Mouse (Mus musculus) forebrain, embryonic 12.5 days (tissue): Measurements from ENCODE around the gene Yars. TPM values are rescaled to one million over a fixed set of nuclear protein-coding genes. Genes with fewer than 3 reads are reported as not detected.
"Not testable (repeated sequence)": the region's sequence is repeated elsewhere in the genome, so short reads cannot be mapped to it uniquely, and the experiment has no call there.

Experiments used
- ATAC-seq: fragments of 200-750 bp; cut with Nextera tagmentation; 2 replicates; pipeline ENCODE4 v1.8.0; 2017; ENCODE audit warnings: moderate TSS enrichment; ENCODE audit not compliant: low FRiP score
- H3K27ac ChIP-seq: fragments of 300-500 bp; sonication (generic); 2 replicates; pipeline ENCODE4 v1.5.1; 2016; ENCODE audit warnings: mild to moderate bottlenecking
- H3K27me3 ChIP-seq: fragments of 300-500 bp; sonication (generic); 2 replicates; pipeline ENCODE4 v1.6.1; 2016; ENCODE audit warnings: mild to moderate bottlenecking
- H3K36me3 ChIP-seq: fragments of 300-500 bp; sonication (generic); replicated peaks from 2 replicates; pipeline ENCODE4 v1.6.1; 2016; ENCODE audit warnings: mild to moderate bottlenecking
- H3K4me1 ChIP-seq: fragments of 300-500 bp; sonication (generic); 2 replicates; pipeline ENCODE4 v1.6.1; 2016
- H3K4me2 ChIP-seq: fragments of 300-500 bp; sonication (generic); 2 replicates; pipeline ENCODE4 v1.6.1; 2016; ENCODE audit warnings: mild to moderate bottlenecking, moderate library complexity
- H3K4me3 ChIP-seq: fragments of 300-500 bp; sonication (generic); replicated peaks from 2 replicates; pipeline ENCODE4 v1.5.1; 2016; ENCODE audit warnings: mild to moderate bottlenecking
- H3K9ac ChIP-seq: fragments of 300-500 bp; sonication (generic); 2 replicates; pipeline ENCODE4 v1.6.1; 2016; ENCODE audit warnings: mild to moderate bottlenecking
- H3K9me3 ChIP-seq: fragments of 300-500 bp; sonication (generic); 2 replicates; pipeline ENCODE4 v1.6.1; 2016
- WGBS: fragments of 180-500 bp; shearing (Covaris S2); methylation state at CpG from one replicate; pipeline ENCODE4 v1.1.7; 2016; 5-methylcytosine and 5-hydroxymethylcytosine counted together
- polyA plus RNA-seq: library from polyadenylated mRNA; unstranded; fragments of >200 nt; fragmentation: Nextera tagmentation; extraction: Ambion mirVana; gene quantifications from 2 replicates; pipeline ENCODE4 v1.2.1, GENCODE M21; 2016

Gene Yars
- polyA plus RNA-seq, 1 experiment from 2014 or later: 103 TPM

GRCm38 (mm10) chr4:129197514-129197913, 8.0 kb downstream of the Yars start:
- Histone ChIP-seq H3K4me1 (no peaks in the 10 kb centered on the region), H3K4me3 (no peak overlapping the region), H3K36me3 (peaks cover 64% of the 10 kb centered on the region), H3K9me3 (no peaks in the 10 kb centered on the region), H3K27ac (no peak overlapping the region), H3K9ac (no peak overlapping the region), H3K4me2 (no peak overlapping the region), H3K27me3 (no peaks in the 10 kb centered on the region)
- 96% methylated on average over 6 of the region's 6 CpGs for WGBS
- ATAC-seq: no peak

- no peaks in the 10 kb centered on the region for H3K27me3 ChIP-seq
- 96% methylated on average over 10 of the region's 10 CpGs for WGBS
- H3K4me2 ChIP-seq: no peak overlapping the region
- H3K27ac ChIP-seq: no peak overlapping the region
- no peaks in the 10 kb centered on the region for H3K4me1 ChIP-seq
- H3K9ac ChIP-seq: no peak overlapping the region
- no peak overlapping the region for H3K4me3 ChIP-seq
- H3K9me3 ChIP-seq: no peaks in the 10 kb centered on the region
- no peak for ATAC-seq
- peaks cover 91% of the 10 kb centered on the region for H3K36me3 ChIP-seq
Observed at GRCm38 (mm10) chr4:129204655-129205054, 15.1 kb downstream of the Yars start.

DNA sequence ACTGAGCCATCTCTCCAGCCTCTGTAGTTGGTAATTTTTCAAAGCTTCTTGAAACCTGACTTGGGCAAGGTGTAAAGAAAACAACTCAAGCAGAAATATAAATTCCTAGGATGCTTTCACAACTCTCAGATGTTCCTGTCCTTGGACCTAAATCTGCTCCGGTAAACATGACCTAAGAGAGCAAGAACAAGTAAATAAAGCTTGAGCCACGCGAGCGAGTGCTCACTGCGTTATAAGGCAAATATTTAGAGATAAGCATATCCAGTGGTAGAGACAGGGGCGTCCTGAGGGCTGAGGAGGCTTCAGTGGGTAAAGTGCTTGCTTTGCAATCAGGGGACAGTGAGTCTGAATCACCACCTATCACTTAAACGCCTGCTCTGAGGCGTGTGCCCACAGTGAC, 17.2 kb downstream of the Yars start:
- no peak overlapping the region for H3K9ac ChIP-seq
- no peaks in the 10 kb centered on the region for H3K27me3 ChIP-seq
- no peak for ATAC-seq
- no peaks in the 10 kb centered on the region for H3K4me1 ChIP-seq
- H3K4me2 ChIP-seq: no peak overlapping the region
- WGBS: 96% methylated on average over 8 of the region's 8 CpGs
- H3K27ac ChIP-seq: no peak overlapping the region
- H3K9me3 ChIP-seq: no peaks in the 10 kb centered on the region
- no peak overlapping the region for H3K4me3 ChIP-seq
- H3K36me3 ChIP-seq: peaks cover 91% of the 10 kb centered on the region

- Histone ChIP-seq H3K9ac (no peak overlapping the region), H3K27me3 (no peaks in the 10 kb centered on the region), H3K4me3 (no peak overlapping the region), H3K4me2 (no peak overlapping the region), H3K9me3 (no peaks in the 10 kb centered on the region), H3K27ac (no peak overlapping the region), H3K4me1 (no peaks in the 10 kb centered on the region), H3K36me3 (peaks cover 93% of the 10 kb centered on the region)
- no peak for ATAC-seq
- 71% methylated on average over 7 of the region's 7 CpGs for WGBS
Observed at GRCm38 (mm10) chr4:129209504-129209903, 19.9 kb downstream of the Yars start.

DNA sequence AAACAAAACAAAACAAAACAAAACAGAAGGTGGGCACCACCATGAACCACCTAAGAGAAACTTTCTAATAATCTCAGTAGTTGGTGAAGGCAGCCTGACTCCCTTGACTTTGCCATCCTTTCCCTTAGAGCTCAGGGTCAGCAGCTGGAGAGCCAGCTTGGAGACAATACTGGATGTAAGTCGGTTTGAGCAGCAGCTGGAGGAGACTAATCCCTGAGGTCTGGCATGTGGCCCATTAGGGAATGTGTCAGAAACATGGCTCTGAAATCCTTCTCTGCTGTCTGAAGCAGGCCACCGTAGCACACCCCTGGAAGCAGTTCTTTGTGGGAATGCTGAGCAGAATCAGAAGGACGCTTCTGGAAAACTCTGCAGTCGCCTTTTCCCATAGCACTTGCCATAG, 21.9 kb downstream of the Yars start:
- no peak overlapping the region for H3K4me3 ChIP-seq
- no peaks in the 10 kb centered on the region for H3K9me3 ChIP-seq
- 87% methylated on average over 4 of the region's 4 CpGs for WGBS
- no peak for ATAC-seq
- H3K36me3 ChIP-seq: peaks cover 93% of the 10 kb centered on the region
- H3K27ac ChIP-seq: no peak overlapping the region
- no peak overlapping the region for H3K4me2 ChIP-seq
- no peaks in the 10 kb centered on the region for H3K27me3 ChIP-seq
- no peak overlapping the region for H3K9ac ChIP-seq
- no peaks in the 10 kb centered on the region for H3K4me1 ChIP-seq

DNA sequence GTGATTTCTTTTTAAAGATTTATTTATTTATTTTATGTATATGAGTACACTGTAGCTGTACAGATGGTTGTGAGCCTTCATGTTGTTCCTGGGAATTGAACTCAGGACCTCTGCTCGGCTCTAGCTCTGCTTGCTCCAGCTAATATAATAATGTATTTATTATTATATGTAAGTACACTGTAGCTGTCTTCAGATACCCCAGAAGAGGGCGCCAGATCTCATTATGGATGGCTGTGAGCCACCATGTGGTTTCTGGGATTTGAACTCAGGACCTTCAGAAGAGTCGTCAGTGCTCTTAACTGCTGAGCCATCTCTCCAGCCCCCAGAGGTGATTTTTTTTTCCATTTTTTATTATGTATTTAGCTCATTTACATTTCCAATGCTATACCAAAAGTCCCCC, 22.9 kb downstream of the Yars start:
- not testable (repeated sequence) for H3K9ac ChIP-seq, H3K4me2 ChIP-seq, H3K4me3 ChIP-seq, H3K4me1 ChIP-seq, H3K9me3 ChIP-seq, H3K27me3 ChIP-seq, H3K27ac ChIP-seq, ATAC-seq
- peaks cover 93% of the 10 kb centered on the region for H3K36me3 ChIP-seq
- WGBS: 73% methylated on average over 3 of the region's 3 CpGs

GRCm38 (mm10) chr4:129218569-129219175, 29.1 kb downstream of the Yars start:
- 83% methylated on average over 7 of the region's 7 CpGs for WGBS
- peaks cover 10% of the 10 kb centered on the region for H3K4me1 ChIP-seq
- no peak overlapping the region for H3K4me2 ChIP-seq
- no peak for ATAC-seq
- no peak overlapping the region for H3K27ac ChIP-seq
- H3K36me3 ChIP-seq: peaks cover 84% of the 10 kb centered on the region
- no peaks in the 10 kb centered on the region for H3K9me3 ChIP-seq
- no peak overlapping the region for H3K4me3 ChIP-seq
- peaks cover 10% of the 10 kb centered on the region for H3K27me3 ChIP-seq
- H3K9ac ChIP-seq: no peak overlapping the region

DNA sequence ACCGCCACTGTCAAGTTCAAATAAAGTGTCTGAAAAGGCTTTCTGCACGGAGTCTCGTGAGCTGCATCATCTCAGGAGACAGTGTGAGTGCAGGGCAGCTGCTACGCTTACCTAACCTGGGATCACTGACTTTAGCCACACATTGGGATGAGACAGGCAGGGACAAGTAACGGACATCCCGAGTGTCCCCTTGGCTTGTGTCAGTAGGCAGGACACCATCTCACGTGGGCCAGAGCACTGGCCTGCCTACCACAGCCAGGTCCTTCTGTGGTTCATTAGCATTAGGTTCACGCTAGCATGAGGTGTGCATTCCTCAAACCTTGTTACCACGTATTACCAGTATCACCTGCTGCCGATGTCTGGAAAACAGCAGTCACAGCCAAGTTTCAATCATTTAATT, 29.6 kb downstream of the Yars start:
- H3K9me3 ChIP-seq: no peaks in the 10 kb centered on the region
- peaks cover 15% of the 10 kb centered on the region for H3K4me1 ChIP-seq
- no peak for ATAC-seq
- H3K27me3 ChIP-seq: peaks cover 15% of the 10 kb centered on the region
- no peak overlapping the region for H3K27ac ChIP-seq
- no peak overlapping the region for H3K4me2 ChIP-seq
- no peak overlapping the region for H3K9ac ChIP-seq
- WGBS: 87% methylated on average over 10 of the region's 10 CpGs
- peaks cover 81% of the 10 kb centered on the region for H3K36me3 ChIP-seq
- H3K4me3 ChIP-seq: no peak overlapping the region

GRCm38 (mm10) chr4:129220376-129221089, 31.0 kb downstream of the Yars start:
- Histone ChIP-seq H3K4me2 (no peak overlapping the region), H3K27me3 (peaks cover 27% of the 10 kb centered on the region), H3K36me3 (peaks cover 68% of the 10 kb centered on the region), H3K9ac (0 out of 2 replicates have a peak overlapping the region, but pooled peaks have one; percentile 12), H3K9me3 (no peaks in the 10 kb centered on the region), H3K27ac (no peak overlapping the region), H3K4me3 (no peak overlapping the region), H3K4me1 (peaks cover 16% of the 10 kb centered on the region)
- no peak for ATAC-seq
- WGBS: 88% methylated on average over 7 of the region's 7 CpGs

GRCm38 (mm10) chr4:129221097-129222010, 31.8 kb downstream of the Yars start:
- Histone ChIP-seq H3K4me1 (peaks cover 24% of the 10 kb centered on the region), H3K27ac (no peak overlapping the region), H3K9me3 (no peaks in the 10 kb centered on the region), H3K4me3 (no peak overlapping the region), H3K36me3 (peaks cover 61% of the 10 kb centered on the region), H3K27me3 (peaks cover 35% of the 10 kb centered on the region), H3K4me2 (no peak overlapping the region), H3K9ac (no peak overlapping the region)
- no peak for ATAC-seq
- 84% methylated on average over 23 of the region's 23 CpGs for WGBS

DNA sequence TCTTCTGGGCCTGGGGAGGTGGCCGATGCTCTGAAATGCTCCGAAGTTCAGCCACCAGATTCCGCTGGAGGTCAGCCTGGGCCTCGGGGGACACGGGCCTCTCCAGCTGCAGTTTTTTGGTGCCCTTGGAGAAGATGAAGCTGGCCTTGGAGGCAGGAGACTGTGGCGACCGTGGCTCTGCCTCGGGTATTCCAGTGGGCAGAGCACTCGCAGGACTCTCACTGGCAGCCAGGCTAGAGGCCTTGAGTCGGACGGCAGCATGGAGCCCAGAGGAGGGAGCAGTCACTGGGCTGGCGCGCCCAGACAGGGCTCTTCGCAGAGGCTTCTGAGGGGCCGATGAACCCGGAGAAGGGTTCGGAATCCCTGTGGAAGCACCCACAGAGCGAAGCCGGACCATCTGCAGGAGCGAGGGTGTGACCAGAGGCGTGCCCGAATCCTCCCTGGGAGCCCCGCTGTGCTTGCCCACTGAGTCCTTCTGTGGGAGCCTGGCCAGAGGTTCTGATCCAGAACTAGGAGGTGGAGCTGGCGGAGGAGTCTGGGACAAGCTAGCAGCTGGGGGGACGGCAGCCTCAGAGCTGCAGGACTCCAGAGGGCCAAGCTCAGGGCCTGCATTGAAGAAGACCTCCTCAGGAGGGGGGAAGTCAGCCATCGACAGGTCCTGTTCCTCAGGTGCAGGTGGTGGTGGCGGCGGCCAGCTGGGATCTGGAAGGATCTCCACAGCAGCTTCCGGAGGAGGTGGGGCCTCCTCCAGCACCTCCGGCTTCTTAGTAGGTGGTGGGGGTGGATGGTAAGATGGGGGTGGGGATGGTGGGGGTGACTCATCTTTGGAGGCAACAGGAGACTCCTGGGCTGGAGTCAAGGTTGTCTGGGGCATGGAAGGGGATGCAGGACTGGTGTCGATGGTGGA, 32.7 kb downstream of the Yars start:
- H3K4me3 ChIP-seq: no peak overlapping the region
- no peak overlapping the region for H3K27ac ChIP-seq
- peaks cover 37% of the 10 kb centered on the region for H3K27me3 ChIP-seq
- 75% methylated on average over 31 of the region's 31 CpGs for WGBS
- H3K4me2 ChIP-seq: no peak overlapping the region
- no peaks in the 10 kb centered on the region for H3K9me3 ChIP-seq
- no peak overlapping the region; the same call in 1 of the 2 replicates for H3K9ac ChIP-seq
- H3K4me1 ChIP-seq: peaks cover 33% of the 10 kb centered on the region
- no peak for ATAC-seq
- H3K36me3 ChIP-seq: peaks cover 52% of the 10 kb centered on the region
